Mouse (Mus musculus) monocyte, adult 5-6 weeks (primary cell): ENCODE results near the gene Mbl2. TPM values are rescaled to one million over a fixed set of nuclear protein-coding genes. Genes with fewer than 3 reads are reported as not detected.

Experiments used
- ATAC-seq: fragments of 153-309, 156-312 bp; replicated peaks from 2 replicates; pipeline ENCODE4 v1.8.0; 2017; ENCODE audit warnings: mild to moderate bottlenecking; ENCODE audit not compliant: low TSS enrichment, insufficient number of reproducible peaks, severe bottlenecking, poor library complexity, low FRiP score
- total RNA-seq: library from RNA; stranded (forward); fragments of 200-1000, 200-491, 200-594 nt; gene quantifications from 3 replicates; pipeline ENCODE4 v1.2.3, GENCODE M21; 2017

Gene Mbl2
- total RNA-seq, 1 experiment from 2014 or later, result not detected

- ATAC-seq, result no peak
These were observed 55.3 kb downstream of the Mbl2 start for GRCm38 (mm10) chr19:30287899-30288490.

Other genes starting within 250 kb of the Mbl2 start
- not detected in 3 replicates for gene Trpd52l3, start 229.2 kb upstream of the Mbl2 start, total RNA-seq
- gene Uhrf2, start 202.4 kb upstream of the Mbl2 start, total RNA-seq, result 68.4 to 101 TPM (median 95.4 TPM) in 3 replicates
- not detected in 3 replicates for gene Gldc, start 57.5 kb upstream of the Mbl2 start, total RNA-seq